Mouse (Mus musculus): ENCODE measurements at regions not wholly inside any gene's neighbourhood (a gene's known extent, or its start where the extent isn't known, plus 50 kb on each side); places are given as distances from the start of the nearest gene placed in this dataset.

DNA sequence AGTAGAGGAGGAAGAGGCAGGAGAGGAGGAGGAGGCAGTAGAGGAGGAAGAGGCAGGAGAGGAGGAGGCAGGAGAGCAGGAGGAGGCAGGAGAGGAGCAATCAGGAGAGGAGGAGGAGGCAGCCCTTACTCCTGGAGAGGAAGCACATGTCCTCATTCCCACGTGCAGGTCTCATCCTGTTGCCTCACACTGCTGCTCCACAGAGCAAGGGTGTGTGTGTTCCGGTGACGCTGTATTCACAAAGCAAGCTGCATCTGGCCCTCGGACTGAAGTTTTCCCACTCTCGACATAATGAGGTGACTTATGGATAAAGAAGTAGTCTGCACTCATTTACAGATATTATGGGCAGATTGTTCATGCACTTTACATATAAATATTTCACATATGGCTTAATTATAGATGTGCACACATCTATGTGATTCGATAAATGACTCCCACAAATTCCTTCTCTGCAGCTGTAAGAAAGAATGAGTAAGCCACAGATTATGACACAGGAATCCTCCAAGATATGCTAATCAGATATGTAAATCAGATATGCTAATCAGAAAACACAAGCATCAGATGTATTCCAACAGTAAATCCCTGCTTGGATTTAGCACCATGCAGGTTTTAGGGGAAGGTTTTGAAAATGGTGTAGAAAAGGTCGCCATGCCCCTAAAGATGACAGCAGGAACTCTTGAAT, 96.6 kb downstream of the Cbln4 start:
- no peak overlapping the region for H3K9ac ChIP-seq (ENCODE audit: insufficient read depth, low read depth)
- H3K36me3 ChIP-seq (replicated peaks in 1 of 2; ENCODE audit: control insufficient read depth in 1 of 2, insufficient read depth in 1 of 2, low read length in 1 of 2), result no peaks in the 10 kb centered on the region
- H3K4me1 ChIP-seq (ENCODE audit: control insufficient read depth in 1 of 2, insufficient read depth in 2 of 2), result no peaks in the 10 kb centered on the region
- no peak for DNase-seq (ENCODE audit: extremely low read depth)
- H3K9me3 ChIP-seq (replicated peaks; ENCODE audit: low read length), result peaks cover 77% of the 10 kb centered on the region
- no peaks in the 10 kb centered on the region for H3K79me2 ChIP-seq (replicated peaks; ENCODE audit: control insufficient read depth, extremely low read depth, insufficient read depth, poor library complexity, severe bottlenecking)
- no peak overlapping the region for H3K27ac ChIP-seq (ENCODE audit: insufficient read depth, low read depth)
- H3K4me2 ChIP-seq (ENCODE audit: insufficient read depth, low read depth, poor library complexity, severe bottlenecking), result no peak overlapping the region
- H3K4me3 ChIP-seq (replicated peaks in 1 of 3; ENCODE audit: low read depth in 2 of 3, low read length in 2 of 3, poor library complexity in 1 of 3), result no peak overlapping the region
- TF ChIP-seq GABPA (IDR thresholded peaks at IDR 0.05; ENCODE audit: insufficient replicate concordance, low read depth, low read length) (no peak), TCF12 (IDR thresholded peaks at IDR 0.05; ENCODE audit: low read depth, low read length) (no peak), MAFK (IDR thresholded peaks at IDR 0.05; ENCODE audit: insufficient replicate concordance, low read length) (no peak), EP300 (IDR thresholded peaks at IDR 0.05; ENCODE audit: low read length) (no peak), RCOR1 (conservative IDR thresholded peaks at IDR 0.05; ENCODE audit: low read depth, low read length) (no peak), POLR2A (IDR thresholded peaks at IDR 0.05; ENCODE audit: low read depth, low read length) (no peak), CHD2 (IDR thresholded peaks at IDR 0.05; ENCODE audit: low read length) (no peak), USF2 (conservative IDR thresholded peaks at IDR 0.05; ENCODE audit: low read depth, low read length) (no peak), KAT2A (IDR thresholded peaks at IDR 0.05; ENCODE audit: insufficient replicate concordance, low read length) (no peak), USF1 (IDR thresholded peaks at IDR 0.05; ENCODE audit: low read depth, low read length) (no peak), TBP (conservative IDR thresholded peaks at IDR 0.05; ENCODE audit: low read depth, low read length) (no peak), MYC (IDR thresholded peaks at IDR 0.05; ENCODE audit: low read depth, low read length) (no peak), RAD21 (IDR thresholded peaks at IDR 0.05; ENCODE audit: low read depth, low read length) (no peak), HCFC1 (IDR thresholded peaks at IDR 0.05; ENCODE audit: low read depth, low read length) (no peak), ZNF384 (IDR thresholded peaks at IDR 0.05; ENCODE audit: low read depth, low read length) (no peak), UBTF (IDR thresholded peaks at IDR 0.05; ENCODE audit: low read depth, low read length) (no peak), E2F4 (IDR thresholded peaks at IDR 0.05; ENCODE audit: insufficient replicate concordance, low read depth, low read length) (no peak)
- dilution Hi-C loops (cut with MboI; ENCODE audit: extremely low pct_ligation_motif_present, extremely low pct_unique_long_range_greater_than_20kb, low sequenced_read_pairs), result no loop called here
- in situ Hi-C loops (cut with MboI; ENCODE audit: low pct_ligation_motif_present, low pct_unique_long_range_greater_than_20kb, low sequenced_read_pairs), result no loop called here
- no peaks in the 10 kb centered on the region for H3K27me3 ChIP-seq (replicated peaks)

DNA sequence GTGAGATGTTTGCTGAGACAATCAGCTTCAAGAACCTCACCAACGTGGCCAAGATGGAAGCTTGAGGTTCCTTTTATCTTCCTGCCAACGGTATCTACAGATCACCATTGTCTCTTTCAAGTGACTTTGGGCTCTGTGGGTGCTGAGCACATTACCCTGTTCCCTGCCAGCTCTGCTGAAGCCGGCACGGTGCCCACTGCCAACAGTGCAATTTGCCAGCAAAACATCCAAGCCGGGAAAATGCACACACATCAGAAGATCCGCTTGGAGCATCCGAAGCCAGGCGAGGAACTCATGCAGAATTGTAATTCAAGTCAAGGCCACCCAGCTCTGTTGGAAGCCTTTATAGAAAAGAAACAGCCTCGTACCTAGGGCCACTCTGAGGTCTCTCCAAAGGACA, 100.6 kb downstream of the Cbln4 start:
- no peaks in the 10 kb centered on the region for H3K36me3 ChIP-seq (replicated peaks in 1 of 2; ENCODE audit: control insufficient read depth in 1 of 2, insufficient read depth in 1 of 2, low read length in 1 of 2)
- DNase-seq (ENCODE audit: extremely low read depth), result no peak
- H3K4me2 ChIP-seq (ENCODE audit: insufficient read depth, low read depth, poor library complexity, severe bottlenecking), result no peak overlapping the region
- H3K9me3 ChIP-seq (replicated peaks; ENCODE audit: low read length), result peaks cover 83% of the 10 kb centered on the region
- no peaks in the 10 kb centered on the region for H3K4me1 ChIP-seq (ENCODE audit: control insufficient read depth in 1 of 2, insufficient read depth in 2 of 2)
- dilution Hi-C loops (cut with MboI; ENCODE audit: extremely low pct_ligation_motif_present, extremely low pct_unique_long_range_greater_than_20kb, low sequenced_read_pairs) (no loop called here), in situ Hi-C loops (cut with MboI; ENCODE audit: low pct_ligation_motif_present, low pct_unique_long_range_greater_than_20kb, low sequenced_read_pairs) (no loop called here)
- H3K9ac ChIP-seq (ENCODE audit: insufficient read depth, low read depth), result no peak overlapping the region
- no peak overlapping the region for H3K27ac ChIP-seq (ENCODE audit: insufficient read depth, low read depth)
- TF ChIP-seq KAT2A (IDR thresholded peaks at IDR 0.05; ENCODE audit: insufficient replicate concordance, low read length), result no peak
- no peak for TF ChIP-seq NRF1 (IDR thresholded peaks at IDR 0.05; ENCODE audit: low read depth, low read length)
- TF ChIP-seq CHD2 (IDR thresholded peaks at IDR 0.05; ENCODE audit: low read length), result no peak
- TF ChIP-seq ELF1 (IDR thresholded peaks at IDR 0.05; ENCODE audit: low read depth, low read length), result no peak
- TF ChIP-seq MAFK (IDR thresholded peaks at IDR 0.05; ENCODE audit: insufficient replicate concordance, low read length), result no peak
- no peak for TF ChIP-seq USF2 (conservative IDR thresholded peaks at IDR 0.05; ENCODE audit: low read depth, low read length)
- TF ChIP-seq TCF12 (IDR thresholded peaks at IDR 0.05; ENCODE audit: low read depth, low read length), result no peak
- no peak for TF ChIP-seq JUN (IDR thresholded peaks at IDR 0.05; ENCODE audit: insufficient read depth, low read depth, low read length)
- TF ChIP-seq RCOR1 (conservative IDR thresholded peaks at IDR 0.05; ENCODE audit: low read depth, low read length), result no peak
- no peak for TF ChIP-seq TBP (conservative IDR thresholded peaks at IDR 0.05; ENCODE audit: low read depth, low read length)
- no peak for TF ChIP-seq CTCF (conservative IDR thresholded peaks at IDR 0.05 in 1 of 2, IDR thresholded peaks at IDR 0.05 in 1 of 2; ENCODE audit: low read depth in 2 of 2, low read length in 2 of 2)
- TF ChIP-seq CHD1 (IDR thresholded peaks at IDR 0.05; ENCODE audit: low read depth, low read length), result no peak
- H3K79me2 ChIP-seq (replicated peaks; ENCODE audit: control insufficient read depth, extremely low read depth, insufficient read depth, poor library complexity, severe bottlenecking), result no peaks in the 10 kb centered on the region
- no peak overlapping the region for H3K4me3 ChIP-seq (replicated peaks in 1 of 3; ENCODE audit: low read depth in 2 of 3, low read length in 2 of 3, poor library complexity in 1 of 3)
- no peaks in the 10 kb centered on the region for H3K27me3 ChIP-seq (replicated peaks)

All from CH12.LX (cell line).